Mouse (Mus musculus) neutrophil, adult 83 days (primary cell): Measurements from ENCODE around the gene Fbxo46. TPM values are rescaled to one million over a fixed set of nuclear protein-coding genes. Genes with fewer than 3 reads are reported as not detected.

ENCODE experiments used
- total RNA-seq, 2 experiments: library from RNA; stranded (reverse); gene quantifications; one replicate each; pipeline ENCODE4 v1.2.4; 2023

Fbxo46 gene
- 10 to 100 TPM; 16.2 to 16.6 TPM for total RNA-seq

DNA sequence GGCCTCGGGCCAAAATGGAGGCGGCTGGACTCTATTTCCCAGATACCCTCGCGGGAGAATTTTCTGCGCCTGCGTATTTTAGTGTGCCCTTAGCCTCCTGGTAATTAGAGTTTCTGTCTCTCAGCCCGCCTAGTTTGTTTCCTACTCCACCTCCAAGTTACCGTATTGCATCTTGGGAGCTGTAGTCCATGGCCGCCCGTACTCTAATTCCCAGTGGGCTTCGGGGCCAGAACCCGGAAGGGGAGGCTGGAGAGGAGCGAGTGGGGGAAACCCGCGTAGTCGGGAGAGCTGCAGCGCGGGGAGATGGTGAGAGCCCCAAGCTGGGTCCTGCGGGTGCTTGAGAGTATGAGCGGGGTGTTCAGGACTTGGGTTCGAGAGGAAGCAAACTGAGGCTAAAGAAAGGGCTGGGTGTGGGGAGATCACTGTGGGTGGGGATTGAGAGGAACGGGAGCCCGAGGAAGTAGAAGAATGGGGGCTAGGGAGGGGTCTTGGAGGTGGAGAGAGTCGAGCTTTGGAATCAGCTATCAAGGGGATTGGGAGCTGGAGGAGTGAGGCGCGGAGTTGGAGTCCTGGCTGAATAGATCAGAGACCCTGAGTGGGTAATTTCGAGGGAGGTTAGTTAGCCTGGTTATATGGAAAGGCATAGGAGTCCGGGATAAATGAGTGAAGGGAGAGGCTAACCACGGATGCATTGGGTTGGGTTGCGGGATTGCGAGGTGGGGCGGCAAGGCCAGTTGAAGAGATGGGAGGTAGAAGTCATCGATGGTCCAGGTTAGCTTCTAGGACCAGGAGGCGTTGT, at the start of gene Fbxo46:
TSS of gene Fbxo46 (plus strand) at position 229 of the 799 bp plus-strand sequence.

DNA sequence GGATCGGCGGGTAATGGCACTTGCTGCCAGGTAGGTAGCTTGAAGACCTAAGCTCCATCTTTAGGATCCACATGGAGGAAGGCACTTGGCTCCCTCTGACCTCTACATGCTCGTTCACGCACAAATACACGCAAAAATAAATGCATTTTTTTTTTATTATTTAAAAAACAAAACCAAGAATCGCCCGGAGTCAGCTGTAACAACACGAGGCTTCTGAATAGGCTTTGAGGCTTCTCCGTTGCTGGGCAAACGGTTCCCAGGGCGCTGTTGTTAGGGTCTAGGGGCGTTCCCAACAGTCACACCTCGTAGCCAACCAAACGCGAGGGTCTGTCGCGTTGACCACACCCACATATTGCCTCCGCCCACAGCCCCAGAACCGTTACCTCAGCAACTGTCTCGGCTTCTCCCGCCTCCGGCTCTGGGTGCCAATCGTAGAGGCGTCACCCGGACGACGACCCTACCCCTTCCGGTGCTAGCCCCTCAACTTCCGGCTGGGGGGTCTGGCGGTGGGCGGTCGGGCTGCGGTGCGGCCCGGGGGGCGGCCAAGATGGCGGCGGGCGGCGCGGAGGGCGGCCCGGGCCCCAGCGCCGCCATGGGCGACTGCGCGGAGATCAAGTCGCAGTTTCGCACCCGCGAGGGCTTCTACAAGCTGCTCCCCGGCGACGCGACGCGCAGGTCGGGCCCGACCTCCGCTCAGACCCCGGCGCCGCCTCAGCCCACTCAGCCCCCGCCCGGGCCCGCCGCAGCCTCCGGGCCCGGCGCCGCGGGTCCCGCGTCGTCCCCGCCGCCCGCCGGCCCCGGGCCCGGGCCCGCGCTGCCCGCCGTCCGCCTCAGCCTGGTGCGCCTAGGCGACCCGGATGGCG, 43.7 kb upstream of the Fbxo46 start, which contains the start of gene Dmwd:
TSS of gene Dmwd (plus strand) at position 505 of the 863 bp plus-strand sequence.

DNA sequence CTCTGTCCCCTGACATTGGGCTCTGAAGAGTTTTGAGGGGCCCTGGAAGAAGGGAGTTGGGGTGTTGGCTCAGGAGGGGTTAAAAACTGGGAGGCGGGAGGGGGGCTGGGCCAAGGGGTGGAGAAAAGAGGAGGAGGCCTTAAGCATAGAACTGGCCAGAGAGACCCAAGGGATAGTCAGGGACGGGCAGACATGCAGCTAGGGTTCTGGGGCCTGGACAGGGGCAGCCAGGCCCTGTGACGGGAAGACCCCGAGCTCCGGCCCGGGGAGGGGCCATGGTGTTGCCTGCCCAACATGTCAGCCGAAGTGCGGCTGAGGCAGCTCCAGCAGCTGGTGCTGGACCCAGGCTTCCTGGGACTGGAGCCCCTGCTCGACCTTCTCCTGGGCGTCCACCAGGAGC, 36.0 kb upstream of the Fbxo46 start, which contains the start of gene Dmpk:
TSS of gene Dmpk (plus strand) at position 149 of the 400 bp plus-strand sequence.

DNA sequence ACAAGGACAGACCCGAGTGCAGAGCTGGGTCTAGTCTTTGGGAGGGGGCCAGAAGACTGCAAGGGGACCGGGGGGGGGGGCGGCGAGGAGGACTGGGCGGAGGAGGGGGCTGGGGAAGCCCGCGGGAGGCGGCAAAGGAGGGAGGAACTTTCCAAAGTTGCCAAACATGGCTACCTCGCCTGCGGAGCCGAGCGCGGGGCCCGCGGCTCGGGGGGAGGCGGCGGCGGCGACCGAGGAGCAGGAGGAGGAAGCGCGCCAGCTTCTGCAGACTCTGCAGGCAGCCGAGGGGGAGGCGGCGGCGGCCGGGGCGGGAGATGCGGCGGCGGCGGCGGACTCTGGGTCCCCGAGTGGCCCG, 25.2 kb upstream of the Fbxo46 start, which contains the start of gene Six5:
TSS of gene Six5 (plus strand) at position 124 of the 355 bp plus-strand sequence.

DNA sequence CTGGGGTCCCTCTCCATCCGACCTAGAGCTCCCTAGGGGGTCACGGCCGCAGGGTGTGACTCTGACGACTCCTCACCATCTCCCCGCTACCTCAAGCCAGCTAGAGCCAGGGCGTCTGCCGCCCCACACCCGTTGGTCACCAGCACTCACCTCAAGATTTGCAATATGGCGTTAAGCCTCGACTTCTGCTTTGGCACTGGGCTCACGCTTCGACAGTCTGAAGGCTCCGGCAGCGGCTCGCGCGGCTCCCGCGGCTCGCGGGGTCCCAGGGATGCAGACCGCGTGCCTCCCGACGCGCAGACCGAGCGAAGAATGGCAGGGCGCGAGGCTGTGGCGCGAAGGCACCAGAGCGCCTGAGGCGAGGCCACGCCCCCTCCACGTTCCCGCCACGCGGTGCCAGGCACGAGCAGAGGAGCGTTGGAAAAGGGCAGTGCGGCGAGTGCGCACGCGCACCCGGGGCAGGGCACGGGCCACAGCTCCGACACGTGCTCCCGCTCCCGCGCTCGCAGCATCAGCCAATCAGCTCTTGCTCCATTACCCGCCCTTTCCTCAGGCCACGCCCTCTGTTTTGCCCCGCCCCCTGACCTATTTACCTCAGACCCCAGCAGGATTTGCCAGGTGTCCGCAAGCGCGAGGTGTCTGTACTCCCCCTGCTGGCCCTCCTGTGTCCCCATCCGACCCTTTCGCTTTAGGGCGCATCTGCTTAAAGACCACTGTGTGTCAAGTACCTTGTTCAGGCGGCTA, 1.5 kb upstream of the Fbxo46 start, which contains the start of gene Gm4969:
TSS of gene Gm4969 (minus strand) at position 341 of the 744 bp plus-strand sequence.

DNA sequence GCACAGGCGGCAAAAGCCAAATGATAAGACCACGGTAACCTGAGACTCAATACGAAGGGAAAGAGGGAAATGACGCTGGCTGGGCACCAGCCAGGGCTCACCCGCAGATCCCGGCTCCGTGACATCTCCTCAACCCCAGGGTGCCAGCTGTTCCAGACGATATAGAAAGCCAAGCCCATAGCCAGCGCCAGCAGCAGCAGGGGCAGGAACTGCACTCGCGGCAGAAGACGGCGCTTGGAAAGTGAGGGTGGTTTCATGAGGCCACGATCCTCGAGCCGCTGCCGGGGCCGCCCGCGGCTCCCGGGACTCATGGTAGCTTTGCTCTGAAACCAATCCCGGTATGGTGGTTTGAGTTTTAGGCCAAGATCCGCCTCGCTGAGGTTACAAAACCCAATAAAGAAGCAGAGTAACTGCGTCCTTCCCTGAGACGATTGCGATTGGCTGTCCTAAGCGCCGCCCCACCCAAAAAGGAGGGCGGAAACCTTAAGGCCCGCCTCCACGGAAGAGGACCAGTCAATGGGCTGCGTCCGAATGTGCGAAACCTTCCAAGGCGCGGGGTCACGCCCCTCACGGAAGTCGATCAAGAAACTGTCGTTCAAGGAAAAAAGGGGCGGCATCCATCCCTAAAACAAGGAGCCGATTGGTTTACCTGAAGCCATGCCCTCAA, 29.3 kb downstream of the Fbxo46 start, which contains the start of gene Qpctl:
TSS of gene Qpctl (minus strand) at position 417 of the 667 bp plus-strand sequence.

DNA sequence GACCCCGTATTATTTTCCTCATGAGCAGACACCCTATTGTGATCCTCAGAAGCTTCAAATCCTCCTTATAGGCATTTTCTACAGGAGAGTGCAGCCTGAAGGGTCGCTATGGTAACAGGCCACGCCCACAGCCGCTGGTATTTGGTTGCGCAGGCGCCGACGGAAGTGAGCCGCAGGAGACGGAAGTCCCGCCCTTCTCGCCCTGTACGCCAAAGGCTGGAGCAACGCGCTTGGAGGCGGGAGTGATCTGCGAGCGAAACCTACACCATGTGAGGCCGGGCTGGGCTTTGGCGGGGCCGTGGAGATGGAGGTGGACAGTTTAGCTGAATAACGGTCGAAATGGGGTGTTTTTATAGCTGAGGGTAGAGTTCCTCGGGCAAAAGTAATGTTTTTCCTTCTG, 30.0 kb downstream of the Fbxo46 start, which contains the start of gene Snrpd2:
TSS of gene Snrpd2 (plus strand) at position 97 of the 400 bp plus-strand sequence.

DNA sequence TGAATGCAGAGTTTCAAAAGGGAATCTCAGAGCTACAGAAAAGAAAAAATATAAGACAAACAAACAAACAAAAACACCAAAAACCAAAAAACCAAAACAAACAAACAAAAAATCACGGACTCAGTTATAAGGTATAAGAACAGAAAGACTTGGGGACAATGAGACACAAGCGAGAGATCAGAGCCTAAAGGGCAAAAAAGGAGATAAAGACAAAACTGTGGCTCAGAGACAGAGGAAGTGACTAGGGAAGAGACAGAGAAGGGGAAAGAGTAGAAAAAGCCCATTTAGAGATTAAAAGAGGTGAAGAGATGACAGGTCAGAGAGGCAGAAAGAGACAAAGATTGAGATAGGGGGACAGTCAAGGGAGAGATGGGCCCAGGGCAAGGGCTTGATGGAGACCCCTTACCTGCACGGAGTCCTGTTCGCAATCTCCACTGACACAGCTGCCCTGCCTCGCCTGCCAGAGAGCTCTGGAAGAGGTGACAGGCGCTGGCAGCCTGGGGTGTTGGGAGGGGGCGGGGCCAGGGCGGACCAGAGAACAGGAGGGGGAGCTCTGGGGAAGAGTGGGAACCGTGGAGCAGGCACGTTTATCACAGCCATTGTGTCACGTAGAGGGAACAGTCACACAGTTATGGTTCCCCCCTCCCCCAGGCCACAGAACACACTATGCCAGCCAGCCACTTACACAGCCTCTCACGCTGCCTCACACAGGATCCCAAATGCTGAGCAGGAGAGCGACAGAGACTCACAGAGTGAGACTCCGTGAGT, 46.2 kb downstream of the Fbxo46 start, which contains the start of gene Gipr:
TSS of gene Gipr (minus strand) at position 472 of the 768 bp plus-strand sequence.

DNA sequence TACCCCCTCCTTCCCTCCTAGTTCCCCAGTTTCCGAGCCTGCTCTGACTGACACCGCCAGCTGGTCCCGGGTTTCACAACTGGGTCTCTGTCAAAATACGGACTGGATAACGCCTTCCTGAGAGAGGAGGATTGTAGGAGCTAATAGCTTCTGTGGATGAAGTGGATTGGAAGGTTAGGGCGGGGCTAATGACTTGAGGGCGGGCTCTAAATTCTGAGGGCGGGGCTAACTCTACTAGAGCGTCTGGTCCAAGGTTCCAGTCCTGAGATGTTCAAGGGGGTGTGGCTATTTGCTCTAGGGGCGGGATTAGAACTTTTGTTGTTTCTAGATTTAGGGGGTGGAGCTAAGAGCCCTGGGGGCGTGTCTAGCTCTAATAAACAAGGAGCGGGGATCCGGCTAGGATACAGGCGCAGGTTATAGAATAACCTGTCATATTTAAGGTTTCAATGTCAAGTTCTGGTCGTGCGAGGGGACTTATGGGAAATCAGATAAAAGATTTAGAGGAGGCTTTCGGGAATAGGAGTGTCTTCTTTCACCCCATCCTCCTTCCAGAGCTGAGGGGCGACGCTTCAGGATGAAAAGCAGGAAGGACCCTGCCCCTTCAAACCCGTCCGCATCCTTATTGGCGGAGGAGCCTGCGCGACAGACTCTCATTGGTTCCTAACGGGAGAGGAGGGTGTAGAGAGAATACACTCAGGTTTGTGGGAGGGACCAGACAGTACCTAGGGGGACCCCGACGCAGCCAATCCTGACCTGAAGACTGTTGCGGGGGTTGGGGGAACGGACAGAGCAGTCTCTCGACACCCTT, 56.3 kb downstream of the Fbxo46 start, which contains the start of gene Eml2:
TSS of gene Eml2 (plus strand) at position 714 of the 808 bp plus-strand sequence.

Other genes with a start within 250 kb of the Fbxo46 start
- 1,000 to 10,000 TPM; 1,945 to 1,998 TPM for gene Pglyrp1, start 248.5 kb upstream of the Fbxo46 start, total RNA-seq
- gene Ccdc61, start 209.4 kb upstream of the Fbxo46 start, total RNA-seq: 10 to 100 TPM; 12.4 to 17.8 TPM
- under 1 TPM in 1 of 2 experiments, not detected in 1; 0.04 TPM for gene Nova2, start 194.0 kb upstream of the Fbxo46 start, total RNA-seq
- not detected for gene Nanos2, start 132.5 kb upstream of the Fbxo46 start, total RNA-seq
- under 1 TPM; 0.24 to 0.35 TPM for gene Mypop, start 128.6 kb upstream of the Fbxo46 start, total RNA-seq
- gene Irf2bp1, start 115.8 kb upstream of the Fbxo46 start, total RNA-seq: 10 to 100 TPM; 15.4 to 18.3 TPM
- gene Foxa3, start 96.3 kb upstream of the Fbxo46 start, total RNA-seq: not detected
- gene Sympk, start 95.5 kb upstream of the Fbxo46 start, total RNA-seq: 10 to 100 TPM; 55.4 to 60.6 TPM
- gene Rsph6a, start 65.2 kb upstream of the Fbxo46 start, total RNA-seq: not detected
- gene Dmwd, start 43.6 kb upstream of the Fbxo46 start, total RNA-seq: 10 to 100 TPM; 13.9 to 23.0 TPM
- 1 to 10 TPM; 4.6 to 7.9 TPM for gene Dmpk, start 36.0 kb upstream of the Fbxo46 start, total RNA-seq
- gene Six5, start 25.3 kb upstream of the Fbxo46 start, total RNA-seq: 1 to 10 TPM in 1 of 2 experiments, under 1 TPM in 1; 0.35 to 1.1 TPM
- gene Gm4969, start 1.5 kb upstream of the Fbxo46 start, total RNA-seq: not detected
- 10 to 100 TPM; 10.4 to 10.8 TPM for gene Qpctl, start 29.4 kb downstream of the Fbxo46 start, total RNA-seq
- 10 to 100 TPM; 44.8 to 49.2 TPM for gene Snrpd2, start 29.9 kb downstream of the Fbxo46 start, total RNA-seq
- not detected for gene Gipr, start 46.3 kb downstream of the Fbxo46 start, total RNA-seq
- gene Eml2, start 56.6 kb downstream of the Fbxo46 start, total RNA-seq: 10 to 100 TPM; 59.9 to 73.3 TPM
- gene Gpr4, start 92.7 kb downstream of the Fbxo46 start, total RNA-seq: not detected
- 10 to 100 TPM; 22.5 to 24.0 TPM for gene Opa3, start 108.5 kb downstream of the Fbxo46 start, total RNA-seq
- gene Vasp, start 152.0 kb downstream of the Fbxo46 start, total RNA-seq: 100 to 1,000 TPM; 586 to 605 TPM
- gene Ppm1n, start 160.2 kb downstream of the Fbxo46 start, total RNA-seq: 1 to 10 TPM in 1 of 2 experiments, not detected in 1; 2.1 TPM
- gene Rtn2, start 162.8 kb downstream of the Fbxo46 start, total RNA-seq: not detected
- 1,000 to 10,000 TPM; 1,994 to 3,359 TPM for gene Fosb, start 190.2 kb downstream of the Fbxo46 start, total RNA-seq
- gene Ercc1, start 224.9 kb downstream of the Fbxo46 start, total RNA-seq: 10 to 100 TPM; 16.8 to 19.7 TPM
- 1 to 10 TPM; 5.5 to 5.8 TPM for gene Cd3eap, start 239.6 kb downstream of the Fbxo46 start, total RNA-seq
- gene Ppp1r13l, start 239.9 kb downstream of the Fbxo46 start, total RNA-seq: 1 to 10 TPM; 2.9 to 5.6 TPM